Mouse (Mus musculus) right cerebral cortex, postnatal 4 days (tissue): ENCODE measurements around the gene Gabrr1.

Experiments used
- DNase-seq: peaks from one replicate; pipeline ENCODE4 v3.0.0-alpha.2; 2022

Gene Gabrr1

DNA sequence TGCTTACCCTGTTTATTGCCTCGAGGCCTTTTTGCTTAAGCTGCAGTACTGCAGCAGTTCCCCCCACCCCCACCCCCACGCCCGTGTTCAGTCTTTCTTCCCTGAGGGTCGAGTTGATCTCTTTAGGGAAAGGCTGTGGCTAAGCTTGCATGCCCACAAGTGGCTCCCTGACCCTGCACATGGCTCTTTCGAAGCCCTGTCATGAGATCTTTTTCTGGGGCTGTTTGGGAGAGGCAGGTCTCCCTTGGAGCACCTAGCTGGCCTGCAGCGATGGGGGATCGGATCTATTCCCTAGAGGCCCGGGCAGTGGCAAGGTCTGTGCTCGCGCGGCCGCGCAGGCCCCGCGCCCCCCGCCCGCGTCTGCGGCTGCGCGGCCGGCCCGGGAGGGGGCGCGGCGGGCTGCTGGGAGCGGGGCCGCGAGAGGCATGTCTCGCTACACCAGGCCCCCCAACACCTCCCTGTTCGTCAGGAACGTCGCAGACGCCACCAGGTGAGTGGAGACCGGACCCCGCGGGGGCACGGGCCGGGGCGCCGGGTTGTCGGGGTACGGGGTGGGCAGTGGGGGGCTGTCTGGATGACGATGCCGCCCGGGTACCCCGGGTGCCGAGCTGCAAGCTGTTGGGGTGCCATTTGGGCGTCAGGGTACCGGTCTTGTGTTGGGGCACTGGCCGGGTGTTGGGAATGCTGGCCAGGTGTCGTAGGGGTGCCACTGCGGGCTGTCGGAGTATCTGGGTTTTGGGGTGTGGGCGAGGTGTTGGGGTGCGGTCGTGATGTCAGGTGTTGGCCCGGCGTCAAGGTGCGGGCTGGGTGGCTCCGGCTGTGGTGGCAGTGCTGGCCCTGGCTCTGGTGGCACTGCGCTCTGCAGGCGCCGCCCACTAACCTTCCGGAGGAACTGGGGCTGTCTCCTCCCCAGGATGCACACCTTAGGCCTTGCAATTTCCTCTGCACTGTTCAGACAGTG, 76.8 kb downstream of the Gabrr1 start, which contains the start of gene Srsf12:
Gene Srsf12 (plus strand): TSS at position 111 of the 961 bp plus-strand sequence.
- DNase-seq, result peak; percentile 67
